Mouse (Mus musculus): ENCODE data around the gene Itpripl2. TPM values are rescaled to one million over a fixed set of nuclear protein-coding genes. Genes with fewer than 3 reads are reported as not detected.
A peak's percentile ranks its signal among the peaks of the same experiment; 100 is the strongest.

Itpripl2 gene
- total and polyA plus RNA-seq, 3 experiments, result 7.9 to 23.3 (median 19.0) TPM

DNA sequence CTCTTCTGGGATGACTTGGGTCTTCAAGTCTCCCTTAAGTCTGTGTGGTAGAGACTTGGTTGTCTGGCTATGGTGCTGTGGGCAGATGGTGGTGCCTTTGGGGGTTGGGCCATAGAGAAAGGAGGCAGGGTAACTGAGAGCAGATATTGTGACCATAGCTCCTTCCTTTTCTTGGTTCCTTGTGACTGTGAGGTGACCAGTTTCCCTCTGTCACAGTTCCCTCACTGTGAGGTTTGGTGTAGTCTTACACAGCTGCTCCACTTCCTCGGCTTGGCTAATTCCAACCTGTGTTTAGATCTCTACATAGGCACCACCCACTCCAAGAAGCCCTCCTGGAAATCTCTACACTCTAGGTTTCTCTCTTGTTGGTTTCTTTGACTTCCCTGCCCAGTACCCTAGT, 7.8 kb downstream of the Itpripl2 start:
- Histone ChIP-seq H3K79me2 (replicated peaks; ENCODE audit: control insufficient read depth, insufficient read depth, low read length) (no peaks in the 10 kb centered on the region), H3K4me1 (ENCODE audit: control insufficient read depth, insufficient read depth, low read length) (peaks cover 27% of the 10 kb centered on the region), H3K36me3 (ENCODE audit: control insufficient read depth, insufficient read depth, low read length) (peaks cover 27% of the 10 kb centered on the region), H3K9ac (ENCODE audit: low read depth, low read length) (no peak overlapping the region), H3K27ac (no peak overlapping the region), H3K27me3 (ENCODE audit: control insufficient read depth, insufficient read depth, low read length) (no peaks in the 10 kb centered on the region), H3K4me3 (no peak overlapping the region)
- WGBS, result 61% methylated on average over 1 of the region's 1 CpGs
- TF ChIP-seq EP300 (IDR thresholded peaks at IDR 0.05; ENCODE audit: insufficient read depth, low read depth, low read length) (no peak), POLR2A (IDR thresholded peaks at IDR 0.05; ENCODE audit: insufficient read depth, low read depth, low read length) (peak; percentile 39; the same call in 1 of the 2 replicates), CTCF (IDR thresholded peaks at IDR 0.05) (no peak)
- no peak for DNase-seq
- intact Hi-C loops (cut with DNase I), result loop anchor here (2.0 kb wide), 1 partner anchor 35 kb away; the partner anchor contains the start of gene Syt17

DNA sequence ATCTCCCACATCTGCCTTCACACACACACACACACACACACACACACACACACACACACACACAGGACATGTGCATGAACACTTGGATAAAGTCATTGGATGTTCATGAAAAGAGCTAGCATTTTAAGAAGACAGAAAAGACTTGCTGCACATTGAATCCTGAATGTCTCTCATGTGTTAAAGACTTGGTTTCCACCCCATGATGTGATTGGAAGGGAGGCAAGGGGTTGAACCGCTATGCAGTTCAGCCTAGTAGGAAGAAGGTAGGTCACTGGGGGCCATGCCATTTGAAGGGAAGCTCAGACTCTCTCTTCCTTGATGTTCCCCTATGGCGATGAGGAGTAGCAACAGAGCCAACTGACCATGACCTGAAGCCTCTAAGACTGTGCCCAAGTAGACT, 9.8 kb downstream of the Itpripl2 start:
- 73% methylated on average over 2 of the region's 2 CpGs for WGBS

DNA sequence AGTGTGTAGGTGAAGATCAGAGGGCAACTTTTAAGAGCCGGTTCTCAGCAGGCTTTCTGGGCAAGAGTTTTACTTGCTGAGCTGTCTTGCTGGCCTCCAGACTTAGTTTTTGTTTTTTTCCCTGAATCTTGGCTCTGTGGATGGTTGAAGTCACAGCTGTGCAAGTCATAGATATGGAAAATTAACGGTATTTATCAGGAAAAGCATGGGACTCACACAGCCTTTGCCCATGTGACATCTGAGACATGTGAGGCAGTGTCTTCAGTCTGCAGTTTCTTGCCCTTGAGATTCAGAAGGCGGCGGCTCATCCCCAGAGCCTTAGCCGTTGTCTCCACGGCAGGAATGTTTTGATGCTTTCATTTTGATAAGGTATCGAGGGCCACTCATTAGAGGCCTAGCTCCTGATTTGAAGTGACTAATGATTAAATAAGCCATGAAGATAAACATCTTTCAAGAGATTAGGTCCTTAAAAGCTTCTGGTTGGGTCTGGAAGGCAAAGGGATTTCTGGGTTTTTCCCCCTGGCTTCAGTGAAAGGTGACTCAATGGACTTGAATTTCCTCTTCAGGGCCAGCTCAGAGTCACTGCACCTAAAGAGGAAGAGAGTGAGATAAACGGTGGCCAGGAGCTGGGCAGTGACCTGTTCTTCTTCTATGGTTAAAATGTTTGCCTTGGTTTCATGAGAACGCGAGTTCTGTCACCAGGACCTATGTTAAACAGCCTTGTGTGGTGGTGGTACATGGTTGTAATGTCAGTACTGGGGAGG, 10.5 kb downstream of the Itpripl2 start:
- 42% methylated on average over 10 of the region's 10 CpGs for WGBS
- intact Hi-C loops (cut with DNase I), result no loop called here
- Histone ChIP-seq H3K36me3 (ENCODE audit: control insufficient read depth, insufficient read depth, low read length) (peaks cover 11% of the 10 kb centered on the region), H3K4me1 (ENCODE audit: control insufficient read depth, insufficient read depth, low read length) (peaks cover 24% of the 10 kb centered on the region), H3K27me3 (ENCODE audit: control insufficient read depth, insufficient read depth, low read length) (no peaks in the 10 kb centered on the region), H3K79me2 (replicated peaks; ENCODE audit: control insufficient read depth, insufficient read depth, low read length) (no peaks in the 10 kb centered on the region), H3K4me3 (no peak overlapping the region), H3K27ac (peak overlapping the region; percentile 70), H3K9ac (ENCODE audit: low read depth, low read length) (no peak overlapping the region)
- TF ChIP-seq CTCF (IDR thresholded peaks at IDR 0.05), result no peak
- TF ChIP-seq POLR2A (IDR thresholded peaks at IDR 0.05; ENCODE audit: insufficient read depth, low read depth, low read length), result no peak
- no peak for TF ChIP-seq EP300 (IDR thresholded peaks at IDR 0.05; ENCODE audit: insufficient read depth, low read depth, low read length)
- DNase-seq, result peak in 1 of 2 experiments; percentile 40

More for the DNA sequence above, 9.8 kb downstream of the Itpripl2 start:
- H3K4me1 ChIP-seq (ENCODE audit: control insufficient read depth, insufficient read depth, low read length), result peaks cover 24% of the 10 kb centered on the region
- intact Hi-C loops (cut with DNase I), result loop anchor here (2.0 kb wide), 1 partner anchor 33 kb away; the partner anchor contains the start of gene Syt17
- no peak overlapping the region for H3K9ac ChIP-seq (ENCODE audit: low read depth, low read length)
- H3K27me3 ChIP-seq (ENCODE audit: control insufficient read depth, insufficient read depth, low read length), result no peaks in the 10 kb centered on the region
- H3K79me2 ChIP-seq (replicated peaks; ENCODE audit: control insufficient read depth, insufficient read depth, low read length), result no peaks in the 10 kb centered on the region
- no peak overlapping the region for H3K4me3 ChIP-seq
- H3K27ac ChIP-seq, result peak overlapping the region; percentile 6; the same call in 1 of the 2 replicates
- TF ChIP-seq POLR2A (IDR thresholded peaks at IDR 0.05; ENCODE audit: insufficient read depth, low read depth, low read length), result no peak
- no peak for TF ChIP-seq CTCF (IDR thresholded peaks at IDR 0.05)
- no peak for TF ChIP-seq EP300 (IDR thresholded peaks at IDR 0.05; ENCODE audit: insufficient read depth, low read depth, low read length)
- H3K36me3 ChIP-seq (ENCODE audit: control insufficient read depth, insufficient read depth, low read length), result peaks cover 18% of the 10 kb centered on the region
- DNase-seq, result no peak

DNA sequence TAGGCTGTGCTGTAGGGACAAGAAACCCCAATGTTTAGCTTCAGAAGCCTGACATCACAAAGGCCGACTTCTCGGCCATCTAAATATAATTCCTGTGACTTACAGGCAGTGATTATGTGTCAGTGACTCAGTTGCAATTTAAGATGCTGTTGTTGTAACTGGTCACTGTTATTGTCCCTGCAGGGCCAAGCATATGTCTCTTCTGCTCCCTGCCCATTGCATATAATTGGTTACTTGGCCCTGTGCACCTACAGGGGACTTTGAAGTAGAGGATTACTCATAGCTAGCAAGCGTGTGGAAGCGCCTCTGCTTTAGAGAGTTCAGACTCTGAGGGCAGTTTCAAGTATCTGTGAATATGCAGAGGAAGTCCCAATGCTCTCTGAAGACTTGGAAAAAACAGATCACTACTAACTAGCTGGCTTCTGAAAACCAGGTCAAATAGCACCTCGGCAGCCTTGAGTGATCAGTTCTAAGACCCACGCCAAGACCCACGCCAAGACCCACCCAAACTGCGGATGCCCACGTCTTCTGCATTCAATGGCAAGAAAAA, 11.5 kb downstream of the Itpripl2 start:
- Histone ChIP-seq H3K79me2 (replicated peaks; ENCODE audit: control insufficient read depth, insufficient read depth, low read length) (no peaks in the 10 kb centered on the region), H3K4me3 (no peak overlapping the region), H3K9ac (ENCODE audit: low read depth, low read length) (no peak overlapping the region), H3K36me3 (ENCODE audit: control insufficient read depth, insufficient read depth, low read length) (peaks cover 3% of the 10 kb centered on the region), H3K27ac (peak overlapping the region; percentile 70), H3K27me3 (ENCODE audit: control insufficient read depth, insufficient read depth, low read length) (no peaks in the 10 kb centered on the region), H3K4me1 (ENCODE audit: control insufficient read depth, insufficient read depth, low read length) (peaks cover 22% of the 10 kb centered on the region)
- intact Hi-C loops (cut with DNase I), result no loop called here
- WGBS, result 67% methylated on average over 9 of the region's 9 CpGs
- no peak for DNase-seq
- TF ChIP-seq CTCF (IDR thresholded peaks at IDR 0.05) (no peak), POLR2A (IDR thresholded peaks at IDR 0.05; ENCODE audit: insufficient read depth, low read depth, low read length) (no peak), EP300 (IDR thresholded peaks at IDR 0.05; ENCODE audit: insufficient read depth, low read depth, low read length) (no peak)

DNA sequence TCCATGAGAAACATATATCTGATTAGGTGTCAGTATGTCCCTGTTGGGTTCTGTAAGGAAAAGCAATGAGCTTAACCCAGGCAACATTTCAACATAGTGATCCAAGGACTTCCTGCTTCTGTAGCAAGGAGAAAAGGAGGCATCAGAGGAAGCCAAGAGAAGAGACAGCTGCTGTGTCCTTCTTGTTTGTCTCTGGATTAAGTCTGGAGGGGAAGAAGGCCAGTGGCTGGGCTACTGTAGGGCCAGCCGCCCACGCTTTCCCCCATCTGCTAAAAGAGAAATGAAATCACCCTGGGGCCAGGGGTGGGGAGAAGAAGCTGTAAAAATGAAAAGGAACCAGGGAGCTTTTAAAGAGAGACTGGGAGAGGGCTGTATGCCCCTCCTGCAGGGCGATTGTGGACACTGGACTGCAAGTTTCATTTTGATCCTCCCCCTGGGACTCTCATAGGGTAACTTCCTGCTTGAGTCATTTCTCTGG, 12.9 kb downstream of the Itpripl2 start:
- Histone ChIP-seq H3K9ac (ENCODE audit: low read depth, low read length) (peak overlapping the region; percentile 31), H3K27me3 (ENCODE audit: control insufficient read depth, insufficient read depth, low read length) (no peaks in the 10 kb centered on the region), H3K27ac (peak overlapping the region; percentile 85), H3K4me3 (no peak overlapping the region), H3K36me3 (ENCODE audit: control insufficient read depth, insufficient read depth, low read length) (no peaks in the 10 kb centered on the region; the same call in none of the 2 replicates), H3K79me2 (replicated peaks; ENCODE audit: control insufficient read depth, insufficient read depth, low read length) (no peaks in the 10 kb centered on the region), H3K4me1 (ENCODE audit: control insufficient read depth, insufficient read depth, low read length) (peaks cover 22% of the 10 kb centered on the region)
- DNase-seq, result peak; percentile 73 to 86
- WGBS, result 26% methylated on average over 3 of the region's 3 CpGs
- TF ChIP-seq POLR2A (IDR thresholded peaks at IDR 0.05; ENCODE audit: insufficient read depth, low read depth, low read length) (peak; percentile 24; the same call in 1 of the 2 replicates), EP300 (IDR thresholded peaks at IDR 0.05; ENCODE audit: insufficient read depth, low read depth, low read length) (peak; percentile 59; the same call in 1 of the 2 replicates), CTCF (IDR thresholded peaks at IDR 0.05) (peak; percentile 41)
- intact Hi-C loops (cut with DNase I), result no loop called here
